Mouse (Mus musculus) monocyte, adult 5-6 weeks (primary cell): ENCODE measurements around the gene Msl1. TPM values are rescaled to one million over a fixed set of nuclear protein-coding genes. Genes with fewer than 3 reads are reported as not detected.
A peak's percentile ranks its signal among the peaks of the same experiment; 100 is the strongest.

Experiments used
- ATAC-seq: fragments of 153-309, 156-312 bp; replicated peaks from 2 replicates; pipeline ENCODE4 v1.8.0; 2017; ENCODE audit warnings: mild to moderate bottlenecking; ENCODE audit not compliant: low TSS enrichment, insufficient number of reproducible peaks, severe bottlenecking, poor library complexity, low FRiP score
- total RNA-seq: library from RNA; stranded (forward); fragments of 200-1000, 200-491, 200-594 nt; gene quantifications from 3 replicates; pipeline ENCODE4 v1.2.3, GENCODE M21; 2017

Gene Msl1
- total RNA-seq, 1 experiment from 2014 or later, result 125 TPM

- ATAC-seq, result no peak
Observed at GRCm38 (mm10) chr11:98774582-98775347, 20.6 kb upstream of the Msl1 start, which contains the start of gene Nr1d1. Gene Nr1d1 (minus strand): TSS chr11:98775333.

- ATAC-seq, result peak; percentile 51
Observed at GRCm38 (mm10) chr11:98775348-98776051, 19.8 kb upstream of the Msl1 start.

GRCm38 (mm10) chr11:98776052-98776764 lies 19.1 kb upstream of the Msl1 start:
- ATAC-seq, result no peak

GRCm38 (mm10) chr11:98776843-98777590 lies 18.3 kb upstream of the Msl1 start:
- no peak for ATAC-seq

- no peak for ATAC-seq
Observed at GRCm38 (mm10) chr11:98777888-98778287, 17.4 kb upstream of the Msl1 start.

GRCm38 (mm10) chr11:98781851-98782512 lies 13.3 kb upstream of the Msl1 start:
- no peak for ATAC-seq

- ATAC-seq, result no peak
Observed at GRCm38 (mm10) chr11:98782651-98783235, 12.6 kb upstream of the Msl1 start.

- ATAC-seq, result peak; percentile 63
Observed at GRCm38 (mm10) chr11:98783236-98783696, 12.1 kb upstream of the Msl1 start.

- ATAC-seq, result no peak
Observed at GRCm38 (mm10) chr11:98784139-98784538, 11.2 kb upstream of the Msl1 start.

- ATAC-seq, result no peak
Observed at GRCm38 (mm10) chr11:98785214-98785613, 10.1 kb upstream of the Msl1 start.

GRCm38 (mm10) chr11:98785772-98786281 lies 9.5 kb upstream of the Msl1 start:
- no peak for ATAC-seq

- peak; percentile 42 for ATAC-seq
Observed at GRCm38 (mm10) chr11:98786359-98787214, 8.7 kb upstream of the Msl1 start.

GRCm38 (mm10) chr11:98787229-98787628 lies 8.1 kb upstream of the Msl1 start:
- ATAC-seq, result no peak

GRCm38 (mm10) chr11:98787691-98788090 lies 7.6 kb upstream of the Msl1 start:
- no peak for ATAC-seq

GRCm38 (mm10) chr11:98788139-98788538 lies 7.2 kb upstream of the Msl1 start:
- no peak for ATAC-seq

GRCm38 (mm10) chr11:98788550-98789218 lies 6.6 kb upstream of the Msl1 start:
- ATAC-seq, result peak; percentile 87
